Mouse (Mus musculus) midbrain, embryonic 13.5 days (tissue): Measurements from ENCODE around the gene Naif1. TPM values are rescaled to one million over a fixed set of nuclear protein-coding genes. Genes with fewer than 3 reads are reported as not detected.

ENCODE experiments used
- ATAC-seq: fragments of 200-750 bp; cut with Nextera tagmentation; 2 replicates; pipeline ENCODE4 v1.8.0; 2017; ENCODE audit warnings: mild to moderate bottlenecking, moderate TSS enrichment, moderate library complexity
- H3K27ac ChIP-seq: fragments of 300-500 bp; sonication (generic); 2 replicates; pipeline ENCODE4 v1.5.1; 2015; ENCODE audit warnings: inconsistent platforms, mild to moderate bottlenecking, moderate library complexity
- H3K27me3 ChIP-seq: fragments of 300-500 bp; sonication (generic); 2 replicates; pipeline ENCODE4 v1.6.1; 2015; ENCODE audit warnings: mild to moderate bottlenecking, inconsistent platforms
- H3K36me3 ChIP-seq: fragments of 300-500 bp; sonication (generic); 2 replicates; pipeline ENCODE4 v1.6.1; 2015; ENCODE audit warnings: mild to moderate bottlenecking, inconsistent platforms
- H3K4me1 ChIP-seq: fragments of 300-500 bp; sonication (generic); replicated peaks from 2 replicates; pipeline ENCODE4 v1.6.1; 2015; ENCODE audit warnings: inconsistent platforms
- H3K4me2 ChIP-seq: fragments of 300-500 bp; sonication (generic); replicated peaks from 2 replicates; pipeline ENCODE4 v1.6.1; 2015; ENCODE audit warnings: moderate library complexity, mild to moderate bottlenecking, inconsistent platforms
- H3K4me3 ChIP-seq: fragments of 300-500 bp; sonication (generic); replicated peaks from 2 replicates; pipeline ENCODE4 v1.5.1; 2015; ENCODE audit warnings: mild to moderate bottlenecking, inconsistent platforms
- H3K9ac ChIP-seq: fragments of 300-500 bp; sonication (generic); replicated peaks from 2 replicates; pipeline ENCODE4 v1.6.1; 2015; ENCODE audit warnings: mild to moderate bottlenecking, inconsistent platforms
- H3K9me3 ChIP-seq: fragments of 300-500 bp; sonication (generic); 2 replicates; pipeline ENCODE4 v1.6.1; 2016; ENCODE audit warnings: mild to moderate bottlenecking, inconsistent platforms
- WGBS: fragments of 180-500 bp; shearing (Covaris S2); methylation state at CpG from one replicate; pipeline ENCODE4 v1.1.7; 2015; 5-methylcytosine and 5-hydroxymethylcytosine counted together
- polyA plus RNA-seq: library from polyadenylated mRNA; unstranded; fragments of >200 nt; fragmentation: Nextera tagmentation; extraction: Ambion mirVana; gene quantifications from 2 replicates; pipeline ENCODE4 v1.2.1, GENCODE M21; 2015

The Naif1 gene
- polyA plus RNA-seq = 5.1 and 6.1 TPM in 2 replicates

- peak within 1 kb of the TSS; percentile 94 for H3K27ac ChIP-seq
- peaks cover 48% of the 10 kb centered on the region for H3K4me1 ChIP-seq
- peaks cover 5% of the 10 kb centered on the region for H3K36me3 ChIP-seq
- peak within 1 kb of the TSS; percentile 79 for H3K4me3 ChIP-seq
- no peak for ATAC-seq
- no peaks in the 10 kb centered on the region for H3K9me3 ChIP-seq
- WGBS = 77% methylated on average over 15 of the region's 15 CpGs
- H3K9ac ChIP-seq = peak within 1 kb of the TSS; percentile 85
- H3K27me3 ChIP-seq = no peaks in the 10 kb centered on the region
- H3K4me2 ChIP-seq = peak within 1 kb of the TSS; percentile 78
These were observed at the start of gene Naif1 for GRCm38 (mm10) chr2:32449761-32450754. TSS of gene Naif1 (plus strand) at chr2:32450457.

- no peak overlapping the region for H3K4me2 ChIP-seq
- H3K9ac ChIP-seq = no peak overlapping the region
- no peak overlapping the region for H3K27ac ChIP-seq
- H3K9me3 ChIP-seq = no peaks in the 10 kb centered on the region
- H3K36me3 ChIP-seq = peaks cover 34% of the 10 kb centered on the region
- H3K27me3 ChIP-seq = no peaks in the 10 kb centered on the region
- no peak overlapping the region for H3K4me3 ChIP-seq
- 18% methylated on average over 2 of the region's 2 CpGs for WGBS
- peak; percentile 67 for ATAC-seq
- H3K4me1 ChIP-seq = no peaks in the 10 kb centered on the region
These were observed 45.6 kb upstream of the Naif1 start for GRCm38 (mm10) chr2:32404663-32405062.

DNA sequence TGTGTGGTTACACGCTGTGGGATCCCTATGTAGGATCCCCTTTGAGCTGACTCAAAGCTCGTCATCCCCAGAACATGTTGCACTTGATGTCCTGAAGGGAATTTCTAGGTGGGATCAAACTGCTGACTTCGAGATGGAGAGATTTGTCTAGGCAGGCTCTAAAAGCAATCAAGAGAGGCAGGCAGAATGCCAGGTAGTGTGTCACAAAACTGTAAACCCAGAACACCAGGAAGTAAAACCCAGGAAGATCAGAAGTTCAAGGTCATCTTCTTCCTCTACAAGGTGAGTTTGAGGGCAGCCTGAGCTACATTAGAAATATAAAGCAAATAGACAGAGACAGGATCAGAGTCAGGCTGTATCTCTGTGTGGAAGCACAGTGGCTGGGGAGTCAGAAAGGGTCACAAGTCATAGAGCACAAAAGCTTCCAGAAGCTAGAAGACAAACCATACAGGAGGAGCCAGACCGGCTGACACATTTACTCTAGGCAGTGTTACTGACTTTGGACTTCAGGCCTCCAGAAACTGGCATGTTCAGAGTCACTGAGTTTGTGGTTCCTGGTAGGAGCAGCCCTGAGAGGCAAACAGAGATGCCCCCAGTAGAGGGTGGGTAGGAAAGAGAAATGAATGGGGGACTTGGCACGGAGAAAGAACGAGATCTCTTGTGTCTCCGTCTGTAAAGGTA, 43.0 kb upstream of the Naif1 start:
- Histone ChIP-seq H3K9me3 (no peaks in the 10 kb centered on the region), H3K27me3 (no peaks in the 10 kb centered on the region), H3K4me1 (no peaks in the 10 kb centered on the region), H3K4me3 (no peak overlapping the region), H3K9ac (no peak overlapping the region), H3K4me2 (no peak overlapping the region), H3K27ac (no peak overlapping the region), H3K36me3 (peaks cover 8% of the 10 kb centered on the region)
- WGBS = 82% methylated on average over 7 of the region's 7 CpGs
- ATAC-seq = no peak

DNA sequence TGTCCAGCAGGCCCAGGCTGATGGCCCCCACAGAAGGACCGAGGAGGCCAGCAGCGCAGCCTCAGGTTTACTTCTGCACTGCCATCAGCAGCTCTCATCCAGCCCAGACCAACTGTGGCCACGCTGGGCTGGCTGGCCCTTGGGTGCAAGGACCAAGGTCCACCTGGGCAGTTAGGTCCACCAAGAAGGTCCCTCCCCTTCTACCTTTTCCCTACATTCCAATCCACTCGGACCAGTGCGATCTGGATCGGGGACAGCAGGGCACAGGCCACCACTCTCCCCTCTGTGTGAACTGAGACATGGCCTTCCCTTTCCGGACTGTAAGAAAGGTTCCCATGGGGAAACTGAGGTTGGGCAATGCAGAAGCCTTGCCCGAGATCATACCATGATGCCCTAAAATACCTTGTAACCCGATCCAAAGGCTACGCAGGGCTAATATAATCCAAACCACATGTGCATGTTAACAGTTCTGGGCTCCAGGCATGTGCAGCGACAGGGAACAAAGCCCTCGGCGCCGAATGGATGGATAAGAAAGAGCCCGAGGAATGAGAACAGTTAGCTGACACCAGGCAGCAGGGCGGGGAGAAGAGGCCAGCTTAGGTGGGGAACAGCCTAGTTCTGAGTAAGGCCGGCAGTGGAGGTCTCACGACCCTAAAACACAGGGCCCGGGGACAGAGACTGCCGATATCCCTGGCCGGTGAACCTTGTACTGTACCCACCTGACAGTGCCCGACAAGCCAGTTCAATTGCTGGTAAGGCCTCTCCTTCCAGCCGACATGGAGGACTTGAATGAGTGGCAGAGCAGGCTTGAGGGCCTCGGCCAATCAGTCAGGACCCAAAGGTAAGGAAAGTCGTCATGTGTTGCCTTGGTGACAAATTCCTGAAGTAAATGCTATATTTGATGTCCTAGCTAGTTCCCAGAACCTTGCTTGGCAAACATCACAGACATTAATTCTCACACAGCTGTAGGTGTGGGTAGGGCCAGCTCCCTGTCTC, 41.5 kb upstream of the Naif1 start:
- H3K4me2 ChIP-seq = no peak overlapping the region
- ATAC-seq = no peak
- H3K27ac ChIP-seq = no peak overlapping the region
- no peaks in the 10 kb centered on the region for H3K27me3 ChIP-seq
- H3K9me3 ChIP-seq = no peaks in the 10 kb centered on the region
- H3K4me1 ChIP-seq = no peaks in the 10 kb centered on the region
- WGBS = 71% methylated on average over 25 of the region's 25 CpGs
- H3K4me3 ChIP-seq = no peak overlapping the region
- peaks cover 2% of the 10 kb centered on the region for H3K36me3 ChIP-seq
- H3K9ac ChIP-seq = no peak overlapping the region

- Histone ChIP-seq H3K9me3 (no peaks in the 10 kb centered on the region), H3K36me3 (peaks cover 29% of the 10 kb centered on the region), H3K27ac (no peak overlapping the region), H3K4me1 (no peaks in the 10 kb centered on the region), H3K27me3 (no peaks in the 10 kb centered on the region), H3K4me2 (no peak overlapping the region), H3K4me3 (no peak overlapping the region), H3K9ac (no peak overlapping the region)
- WGBS = 84% methylated on average over 7 of the region's 7 CpGs
- no peak for ATAC-seq
These were observed 38.9 kb upstream of the Naif1 start for GRCm38 (mm10) chr2:32411407-32411806.

GRCm38 (mm10) chr2:32412742-32413531, 37.3 kb upstream of the Naif1 start:
- Histone ChIP-seq H3K4me2 (no peak overlapping the region), H3K36me3 (peaks cover 44% of the 10 kb centered on the region), H3K4me3 (no peak overlapping the region), H3K9ac (no peak overlapping the region), H3K27me3 (no peaks in the 10 kb centered on the region), H3K9me3 (no peaks in the 10 kb centered on the region), H3K27ac (no peak overlapping the region), H3K4me1 (no peaks in the 10 kb centered on the region)
- WGBS = 92% methylated on average over 6 of the region's 6 CpGs
- no peak for ATAC-seq

DNA sequence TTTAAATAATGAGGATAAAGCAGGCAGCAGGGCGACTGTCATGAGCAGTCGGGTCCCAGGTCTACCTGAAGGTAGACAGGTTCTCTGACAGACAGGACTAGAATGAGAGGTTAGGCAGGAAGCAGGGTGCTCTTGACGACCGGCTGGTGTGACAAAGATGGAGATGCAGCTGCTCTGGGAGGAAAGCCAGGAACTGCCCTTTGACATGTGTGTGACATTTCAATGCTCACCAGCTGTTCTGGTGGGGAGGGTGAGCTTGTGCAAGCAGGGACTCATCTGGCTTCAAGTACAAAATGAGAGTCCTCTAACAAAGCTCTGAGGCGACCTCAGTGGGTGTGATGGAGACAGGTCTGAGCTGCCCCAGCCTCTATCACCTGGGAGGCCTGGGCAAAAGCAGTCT, 36.3 kb upstream of the Naif1 start:
- H3K4me3 ChIP-seq = no peak overlapping the region
- no peaks in the 10 kb centered on the region for H3K4me1 ChIP-seq
- H3K9ac ChIP-seq = no peak overlapping the region
- no peaks in the 10 kb centered on the region for H3K27me3 ChIP-seq
- no peak for ATAC-seq
- H3K9me3 ChIP-seq = no peaks in the 10 kb centered on the region
- no peak overlapping the region for H3K4me2 ChIP-seq
- 71% methylated on average over 5 of the region's 5 CpGs for WGBS
- peaks cover 54% of the 10 kb centered on the region for H3K36me3 ChIP-seq
- no peak overlapping the region for H3K27ac ChIP-seq

DNA sequence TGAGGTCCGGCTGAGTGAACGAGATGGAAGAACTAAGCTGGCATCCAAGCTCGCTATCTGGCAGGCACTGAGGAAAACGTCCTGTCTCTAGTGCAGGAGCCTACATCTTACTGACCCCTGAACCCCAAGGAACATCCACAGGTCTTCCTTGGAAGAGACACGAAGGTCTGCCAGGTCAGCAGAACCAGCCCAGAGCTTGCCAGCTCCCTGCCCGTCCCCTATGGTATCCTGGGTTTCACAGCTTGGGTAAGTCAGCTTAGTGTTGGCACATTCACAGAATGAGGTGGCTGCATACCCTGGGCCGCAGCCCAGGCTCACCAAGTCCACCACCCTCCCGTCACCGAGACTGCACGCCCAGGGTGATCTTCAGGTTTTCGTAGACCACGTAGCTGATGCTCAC, 34.5 kb upstream of the Naif1 start:
- H3K27me3 ChIP-seq = no peaks in the 10 kb centered on the region
- no peak overlapping the region for H3K4me3 ChIP-seq
- H3K4me1 ChIP-seq = no peaks in the 10 kb centered on the region
- no peak overlapping the region for H3K27ac ChIP-seq
- H3K4me2 ChIP-seq = no peak overlapping the region
- WGBS = 96% methylated on average over 12 of the region's 12 CpGs
- H3K9ac ChIP-seq = no peak overlapping the region
- ATAC-seq = no peak
- H3K9me3 ChIP-seq = no peaks in the 10 kb centered on the region
- H3K36me3 ChIP-seq = peaks cover 73% of the 10 kb centered on the region

DNA sequence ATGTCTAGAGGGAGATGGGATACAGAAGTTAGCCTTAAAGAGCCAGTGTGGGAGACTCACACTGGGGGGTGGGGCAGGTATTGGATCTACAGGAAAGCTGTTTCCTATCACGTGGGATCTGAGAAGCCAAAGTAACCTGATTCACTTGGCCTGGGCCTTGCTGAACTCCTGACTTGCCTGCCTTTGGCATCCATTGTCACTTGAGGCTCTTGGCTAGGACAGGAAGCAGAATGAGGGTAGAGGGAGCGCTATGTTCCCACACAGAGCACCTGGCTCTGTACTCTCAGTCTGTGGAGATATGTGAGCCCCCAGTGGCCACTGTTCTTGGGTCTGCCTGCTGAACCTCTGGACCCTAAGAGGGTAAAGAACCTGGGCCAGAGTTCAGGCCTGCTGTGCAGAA, 33.7 kb upstream of the Naif1 start:
- WGBS = 91% methylated on average over 2 of the region's 2 CpGs
- no peaks in the 10 kb centered on the region for H3K27me3 ChIP-seq
- ATAC-seq = no peak
- peaks cover 77% of the 10 kb centered on the region for H3K36me3 ChIP-seq
- no peak overlapping the region for H3K4me2 ChIP-seq
- H3K27ac ChIP-seq = no peak overlapping the region
- no peak overlapping the region for H3K4me3 ChIP-seq
- no peaks in the 10 kb centered on the region for H3K4me1 ChIP-seq
- no peak overlapping the region for H3K9ac ChIP-seq
- no peaks in the 10 kb centered on the region for H3K9me3 ChIP-seq

DNA sequence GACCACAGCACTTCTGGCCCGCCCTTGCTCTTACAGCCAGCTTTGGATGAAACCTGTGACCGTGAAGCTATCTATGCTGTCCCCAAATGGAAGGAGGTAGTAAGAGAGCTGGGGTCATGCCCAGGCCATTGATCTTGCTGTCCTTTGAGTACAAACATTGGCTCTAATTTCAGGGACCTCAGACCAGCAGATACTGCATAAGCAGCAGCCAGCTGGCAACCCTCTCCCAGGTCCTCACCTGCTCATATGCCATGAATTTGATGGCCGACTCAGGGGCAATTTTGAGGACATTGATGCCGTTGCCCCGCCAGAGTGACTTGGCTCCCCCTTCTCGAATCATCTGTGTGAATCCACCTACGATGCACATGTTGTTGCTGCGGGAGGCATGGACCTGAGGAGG, 32.8 kb upstream of the Naif1 start:
- no peaks in the 10 kb centered on the region for H3K9me3 ChIP-seq
- ATAC-seq = no peak
- no peak overlapping the region for H3K4me3 ChIP-seq
- H3K9ac ChIP-seq = no peak overlapping the region
- peaks cover 77% of the 10 kb centered on the region for H3K36me3 ChIP-seq
- H3K4me2 ChIP-seq = no peak overlapping the region
- no peaks in the 10 kb centered on the region for H3K27me3 ChIP-seq
- peaks cover 2% of the 10 kb centered on the region; the same call in 1 of the 2 replicates for H3K4me1 ChIP-seq
- no peak overlapping the region for H3K27ac ChIP-seq
- WGBS = 91% methylated on average over 8 of the region's 8 CpGs
